ENCODE assay signal across 10 mouse cellular contexts in the genomic region with DNA sequence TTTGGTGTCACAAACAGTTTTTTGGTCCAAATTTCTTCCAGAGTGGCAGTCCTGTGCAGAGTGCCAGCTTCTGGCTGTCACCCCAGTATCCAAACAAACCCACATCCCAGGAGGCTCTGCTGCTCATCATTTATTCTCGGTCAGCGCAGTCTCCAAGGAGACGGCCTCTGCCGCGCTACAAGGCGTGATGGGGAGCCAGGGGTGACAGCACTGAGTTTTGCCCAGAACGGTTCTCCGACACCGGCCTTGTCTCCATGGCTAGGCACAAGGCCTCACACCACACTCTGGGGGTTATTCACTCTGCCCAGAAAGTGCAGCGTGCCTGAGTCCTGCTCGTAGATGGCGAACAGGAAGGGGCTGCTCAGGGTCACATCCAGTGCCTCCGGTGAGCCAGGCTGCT. TPM values are rescaled to one million over a fixed set of nuclear protein-coding genes. Genes with fewer than 3 reads are reported as not detected.
DNase-seq lines count a peak whose midpoint lies in the region; ATAC-seq lines count a peak whose summit lies in the region.
"Had no signal": no experiment of that assay in that cellular context is flagged by ENCODE, and none has a peak within 500 bp of the region (broad histone marks: within the 10 kb centered on the region; RNA-seq: fewer than 3 reads in every experiment).

No protein-coding gene starts in this region.

- no peak overlapping the region for H3K4me3 ChIP-seq in forebrain, embryonic 14.5 days (ENCODE audit: low read depth, low read length)
- H3K4me3 ChIP-seq: stomach, embryonic 15.5 days had no signal

- no peaks in the 10 kb centered on the region for H3K9me3 ChIP-seq in forebrain, embryonic 14.5 days (replicated peaks; ENCODE audit: control insufficient read depth, low read length)
- H3K9me3 ChIP-seq: stomach, embryonic 15.5 days had no signal

- no peaks in the 10 kb centered on the region for H3K27me3 ChIP-seq in forebrain, embryonic 14.5 days (replicated peaks; ENCODE audit: control insufficient read depth, insufficient read depth, low read length)
- H3K27me3 ChIP-seq: stomach, embryonic 15.5 days had no signal

- WGBS in forebrain, embryonic 14.5 days, result 71% methylated on average over 13 of the region's 13 CpGs

- no peak overlapping the region for H3K9ac ChIP-seq in forebrain, embryonic 14.5 days (ENCODE audit: low read length)
- H3K9ac ChIP-seq: stomach, embryonic 15.5 days had no signal

- no peak overlapping the region for H3K4me2 ChIP-seq in forebrain, embryonic 14.5 days (ENCODE audit: low read length)
- H3K4me2 ChIP-seq: stomach, embryonic 15.5 days had no signal

- DNase-seq in left cerebral cortex, adult 18-20 months (ENCODE audit: low spot score in 2 of 2), result peak; percentile 47 to 49
- DNase-seq in left cerebral cortex, adult 11 months (ENCODE audit: low spot score), result no peak
- DNase-seq in forebrain, embryonic 14.5 days (ENCODE audit: low spot score), result peak; percentile 33
- DNase-seq in layer of hippocampus, postnatal 25 days (ENCODE audit: extremely low spot score in 1 of 2, low spot score in 1 of 2), result peak; percentile 42 to 48
- peak; percentile 20 for DNase-seq in retina, postnatal 7 days (ENCODE audit: low read depth, low spot score)
- DNase-seq in thymus, postnatal 4 days, result no peak
- DNase-seq in spleen, postnatal 4 days (ENCODE audit: low spot score in 2 of 2), result no peak
- DNase-seq in kidney, postnatal 14 days, result no peak

- H3K4me1 ChIP-seq in forebrain, embryonic 14.5 days (ENCODE audit: control insufficient read depth, insufficient read depth, low read length), result no peaks in the 10 kb centered on the region

- peaks cover 14% of the 10 kb centered on the region for H3K36me3 ChIP-seq in forebrain, embryonic 14.5 days (ENCODE audit: control insufficient read depth, insufficient read depth, low read length)

- peak; percentile 44; the same call in 1 of the 2 replicates for ATAC-seq in forebrain, embryonic 14.5 days

- H3K27ac ChIP-seq in forebrain, embryonic 14.5 days (ENCODE audit: low read depth, low read length), result 0 out of 2 replicates have a peak overlapping the region, but pooled peaks have one; percentile 14
- H3K27ac ChIP-seq: macrophage had no signal

RNA-seq across cellular contexts. Expression of a gene that starts 12.8 kb away (rescaled TPM):
- total RNA-seq in left cerebral cortex, adult 18-20 months (2021), result 10 to 100 TPM; 13.2 to 14.8 TPM
- not detected in 2 replicates for polyA plus RNA-seq in forebrain, embryonic 14.5 days (2014; fragmentation: Nextera tagmentation; extraction: Ambion mirVana)
- total RNA-seq in layer of hippocampus, postnatal 25 days (2021), result 10 to 100 TPM; 37.0 to 47.2 TPM
- polyA plus RNA-seq: macrophage had no signal

RNA-seq across cellular contexts. Expression of a gene that starts 19.3 kb away (rescaled TPM):
- total RNA-seq in left cerebral cortex, adult 18-20 months (2021), result not detected
- 0.19 TPM in 1 of 2 replicates, not detected in the other for polyA plus RNA-seq in forebrain, embryonic 14.5 days (2014; fragmentation: Nextera tagmentation; extraction: Ambion mirVana)
- under 1 TPM; 0.17 to 0.40 TPM for total RNA-seq in layer of hippocampus, postnatal 25 days (2021)
- polyA plus RNA-seq: macrophage had no signal

RNA-seq across cellular contexts. Expression of a gene that starts 36.1 kb away (rescaled TPM):
- total RNA-seq in left cerebral cortex, adult 18-20 months (2021), result 10 to 100 TPM; 35.4 to 37.7 TPM
- polyA plus RNA-seq in forebrain, embryonic 14.5 days (2014; fragmentation: Nextera tagmentation; extraction: Ambion mirVana), result 37.0 and 41.2 TPM in 2 replicates
- total RNA-seq in layer of hippocampus, postnatal 25 days (2021), result 10 to 100 TPM; 37.2 to 48.5 TPM

Comparison
In these comparisons a context has a peak if more than half of its experiments do, and no peak if none do; other contexts are left out.
1. DNase-seq: peak in left cerebral cortex, adult 18-20 months (2 of 2), forebrain, embryonic 14.5 days (single experiment), layer of hippocampus, postnatal 25 days (2 of 2) and retina, postnatal 7 days (single experiment); none in left cerebral cortex, adult 11 months (single experiment), thymus, postnatal 4 days (single experiment), spleen, postnatal 4 days (0 of 2) and kidney, postnatal 14 days (single experiment).